Mouse (Mus musculus): Measurements from ENCODE around the gene Scarf1. TPM values are rescaled to one million over a fixed set of nuclear protein-coding genes. Genes with fewer than 3 reads are reported as not detected.

Gene Scarf1
- polyA plus RNA-seq, 1 experiment = 3.4 TPM

GRCm38 (mm10) chr11:75534286-75535033 lies 21.1 kb downstream of the Scarf1 start:
- H3K4me3 ChIP-seq (replicated peaks; ENCODE audit: insufficient read depth, low read depth, low read length) = peak overlapping the region; percentile 45
- DNase-seq = peak; percentile 58 to 61
- TF ChIP-seq CTCF (IDR thresholded peaks at IDR 0.05; ENCODE audit: borderline replicate concordance, insufficient read depth, low read depth, low read length) (no peak), POLR2A (IDR thresholded peaks at IDR 0.05; ENCODE audit: borderline replicate concordance, insufficient read depth, low read length) (no peak)
- peak overlapping the region; percentile 66 for H3K27ac ChIP-seq (ENCODE audit: insufficient read depth, low read length)
- peaks cover 37% of the 10 kb centered on the region for H3K4me1 ChIP-seq (ENCODE audit: control insufficient read depth, insufficient read depth, low read length)
- WGBS = 17% methylated on average over 4 of the region's 4 CpGs
- H3K27me3 ChIP-seq (ENCODE audit: control insufficient read depth, insufficient read depth, low read length) = no peaks in the 10 kb centered on the region

DNA sequence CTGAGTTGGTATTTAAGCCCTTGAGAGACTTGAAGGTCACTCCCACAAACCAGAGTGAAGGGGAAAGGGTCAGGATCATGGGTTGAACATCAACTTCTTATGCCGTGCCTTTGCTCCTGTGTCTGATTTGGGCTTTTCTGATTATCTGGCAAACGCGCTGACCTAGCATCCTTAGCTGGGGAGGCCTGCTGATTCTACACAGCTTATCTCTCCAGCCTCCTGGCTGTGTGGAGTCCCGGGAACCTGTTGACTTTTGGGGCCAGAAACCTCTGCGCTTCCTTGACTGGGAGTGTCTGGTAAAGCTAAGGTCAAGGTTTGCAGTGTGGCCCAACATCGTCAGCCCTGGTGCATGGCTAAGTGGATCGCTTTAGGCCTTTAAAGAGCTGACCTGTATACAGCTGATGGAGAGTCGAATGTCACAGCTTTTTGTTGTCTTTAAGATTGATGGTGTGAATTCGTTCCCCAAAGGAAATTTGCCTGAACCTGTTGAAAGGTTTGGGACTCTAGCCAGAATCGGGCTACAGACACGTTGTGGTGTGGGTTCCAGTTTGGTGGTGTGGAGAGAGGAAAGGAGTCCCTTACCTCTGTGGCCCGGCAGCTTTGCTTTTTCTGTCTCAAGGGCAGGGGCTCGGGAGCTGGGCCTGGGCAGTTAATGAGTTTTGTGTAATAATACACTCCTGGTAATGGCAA lies 21.9 kb downstream of the Scarf1 start:
- peak; percentile 61 to 64 for DNase-seq
- peaks cover 42% of the 10 kb centered on the region for H3K4me1 ChIP-seq (ENCODE audit: control insufficient read depth, insufficient read depth, low read length)
- peak overlapping the region; percentile 66 for H3K27ac ChIP-seq (ENCODE audit: insufficient read depth, low read length)
- peak overlapping the region; percentile 45 for H3K4me3 ChIP-seq (replicated peaks; ENCODE audit: insufficient read depth, low read depth, low read length)
- 24% methylated on average over 13 of the region's 13 CpGs for WGBS
- no peak for TF ChIP-seq CTCF (IDR thresholded peaks at IDR 0.05; ENCODE audit: borderline replicate concordance, insufficient read depth, low read depth, low read length)
- no peak for TF ChIP-seq POLR2A (IDR thresholded peaks at IDR 0.05; ENCODE audit: borderline replicate concordance, insufficient read depth, low read length)
- H3K27me3 ChIP-seq (ENCODE audit: control insufficient read depth, insufficient read depth, low read length) = no peaks in the 10 kb centered on the region

DNA sequence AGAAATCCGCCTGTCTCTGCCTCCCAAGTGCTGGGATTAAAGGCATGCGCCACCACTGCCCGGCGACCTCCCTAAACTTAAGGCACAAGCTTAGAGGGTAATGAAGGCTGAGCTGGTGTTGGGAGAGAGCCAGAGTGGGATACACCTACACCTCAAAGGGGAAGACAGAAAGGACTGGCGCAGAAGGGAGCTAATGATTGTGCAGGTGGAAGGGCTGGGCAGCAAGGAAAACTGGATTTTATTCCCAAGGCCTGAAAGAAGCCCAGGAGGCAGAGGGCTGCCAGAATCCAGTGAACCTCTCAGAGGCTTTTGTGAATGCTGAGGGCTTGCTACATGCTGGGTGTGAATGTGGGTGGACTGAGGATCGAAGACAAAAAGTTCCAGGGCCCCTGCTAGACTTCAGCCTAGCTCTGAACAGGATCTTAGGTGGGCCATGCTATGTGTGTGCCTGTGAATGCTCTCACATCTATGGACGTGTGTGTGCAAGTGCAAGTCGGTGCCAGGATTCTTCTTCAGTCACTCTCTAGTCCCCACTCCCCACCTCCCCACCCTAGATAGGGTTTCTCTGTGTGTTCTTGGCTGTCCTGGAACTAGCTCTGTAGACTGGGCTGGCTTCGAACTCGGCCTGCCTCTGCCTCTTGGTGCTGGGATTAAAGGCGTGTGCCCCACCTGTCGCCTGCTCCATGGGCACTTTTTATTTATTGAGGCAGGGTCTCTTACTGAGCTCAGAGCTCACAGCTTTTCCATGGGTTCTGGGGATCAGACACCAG lies 23.1 kb downstream of the Scarf1 start:
- Histone ChIP-seq H3K4me3 (replicated peaks; ENCODE audit: insufficient read depth, low read depth, low read length) (no peak overlapping the region), H3K27me3 (ENCODE audit: control insufficient read depth, insufficient read depth, low read length) (no peaks in the 10 kb centered on the region), H3K27ac (ENCODE audit: insufficient read depth, low read length) (peak overlapping the region; percentile 90), H3K4me1 (ENCODE audit: control insufficient read depth, insufficient read depth, low read length) (peaks cover 54% of the 10 kb centered on the region)
- DNase-seq = no peak
- 69% methylated on average over 12 of the region's 12 CpGs for WGBS
- TF ChIP-seq POLR2A (IDR thresholded peaks at IDR 0.05; ENCODE audit: borderline replicate concordance, insufficient read depth, low read length) (no peak), CTCF (IDR thresholded peaks at IDR 0.05; ENCODE audit: borderline replicate concordance, insufficient read depth, low read depth, low read length) (no peak)

DNA sequence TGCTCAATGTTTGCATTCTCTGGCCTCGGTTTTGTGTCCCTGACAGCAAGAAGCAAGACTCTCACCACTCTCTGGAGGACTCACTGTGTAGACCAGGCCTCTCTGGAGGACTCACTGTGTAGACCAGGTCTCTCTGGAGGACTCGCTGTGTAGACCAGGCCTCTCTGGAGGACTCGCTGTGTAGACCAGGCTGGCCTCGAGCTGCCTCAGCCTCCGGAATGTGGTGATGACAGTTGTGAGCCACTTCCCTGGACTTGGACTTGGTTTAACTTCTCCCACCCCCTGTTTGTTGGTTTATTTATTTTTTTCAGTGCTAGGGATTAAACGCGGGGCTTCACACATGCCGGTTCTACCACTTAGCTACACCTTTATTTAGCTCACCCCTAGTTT lies 23.7 kb downstream of the Scarf1 start:
- peak overlapping the region; percentile 90 for H3K27ac ChIP-seq (ENCODE audit: insufficient read depth, low read length)
- peaks cover 57% of the 10 kb centered on the region for H3K4me1 ChIP-seq (ENCODE audit: control insufficient read depth, insufficient read depth, low read length)
- TF ChIP-seq CTCF (IDR thresholded peaks at IDR 0.05; ENCODE audit: borderline replicate concordance, insufficient read depth, low read depth, low read length) (no peak), POLR2A (IDR thresholded peaks at IDR 0.05; ENCODE audit: borderline replicate concordance, insufficient read depth, low read length) (no peak)
- H3K4me3 ChIP-seq (replicated peaks; ENCODE audit: insufficient read depth, low read depth, low read length) = no peak overlapping the region
- 69% methylated on average over 8 of the region's 8 CpGs for WGBS
- no peak for DNase-seq
- no peaks in the 10 kb centered on the region for H3K27me3 ChIP-seq (ENCODE audit: control insufficient read depth, insufficient read depth, low read length)

DNA sequence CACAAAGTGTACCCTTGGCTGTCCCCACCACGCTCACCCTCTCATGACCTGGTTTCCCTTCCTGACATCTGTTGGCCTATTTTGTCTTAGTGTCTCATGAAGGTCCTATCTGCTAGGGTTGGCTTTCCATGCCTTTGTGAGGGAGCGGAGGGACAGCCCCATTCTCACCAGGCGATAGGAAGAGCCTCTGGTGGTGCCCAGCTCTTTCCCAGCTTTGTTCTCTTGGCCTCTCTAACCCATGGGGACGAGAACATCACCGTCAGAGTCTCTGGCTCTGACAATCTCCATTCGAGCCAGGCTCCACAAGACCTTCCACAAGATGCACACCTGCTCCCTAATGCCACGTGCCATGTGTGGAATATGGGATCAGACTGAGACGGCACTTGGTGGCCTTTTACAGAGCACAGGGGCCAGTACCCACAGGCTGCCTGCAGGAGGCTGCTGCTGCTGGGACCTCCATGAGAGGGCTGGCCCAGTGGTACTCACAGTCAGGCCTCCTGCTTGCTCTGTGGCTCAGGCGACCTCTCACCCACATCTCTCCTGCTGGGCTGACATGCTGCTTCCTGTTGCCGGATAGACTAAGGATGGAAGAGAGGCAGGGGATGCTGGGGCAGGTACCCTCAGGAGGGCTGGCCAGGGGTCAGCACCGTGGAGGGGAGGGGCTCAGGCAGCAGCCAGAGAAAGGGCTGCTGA lies 24.3 kb downstream of the Scarf1 start:
- Histone ChIP-seq H3K27me3 (ENCODE audit: control insufficient read depth, insufficient read depth, low read length) (no peaks in the 10 kb centered on the region), H3K27ac (ENCODE audit: insufficient read depth, low read length) (peak overlapping the region; percentile 90), H3K4me1 (ENCODE audit: control insufficient read depth, insufficient read depth, low read length) (peaks cover 63% of the 10 kb centered on the region), H3K4me3 (replicated peaks; ENCODE audit: insufficient read depth, low read depth, low read length) (peak overlapping the region; percentile 3)
- 3% methylated on average over 11 of the region's 11 CpGs for WGBS
- peak; percentile 74 to 80 for DNase-seq
- TF ChIP-seq CTCF (IDR thresholded peaks at IDR 0.05; ENCODE audit: borderline replicate concordance, insufficient read depth, low read depth, low read length) (peak; percentile 14; the same call in 1 of the 2 replicates), POLR2A (IDR thresholded peaks at IDR 0.05; ENCODE audit: borderline replicate concordance, insufficient read depth, low read length) (no peak)

DNA sequence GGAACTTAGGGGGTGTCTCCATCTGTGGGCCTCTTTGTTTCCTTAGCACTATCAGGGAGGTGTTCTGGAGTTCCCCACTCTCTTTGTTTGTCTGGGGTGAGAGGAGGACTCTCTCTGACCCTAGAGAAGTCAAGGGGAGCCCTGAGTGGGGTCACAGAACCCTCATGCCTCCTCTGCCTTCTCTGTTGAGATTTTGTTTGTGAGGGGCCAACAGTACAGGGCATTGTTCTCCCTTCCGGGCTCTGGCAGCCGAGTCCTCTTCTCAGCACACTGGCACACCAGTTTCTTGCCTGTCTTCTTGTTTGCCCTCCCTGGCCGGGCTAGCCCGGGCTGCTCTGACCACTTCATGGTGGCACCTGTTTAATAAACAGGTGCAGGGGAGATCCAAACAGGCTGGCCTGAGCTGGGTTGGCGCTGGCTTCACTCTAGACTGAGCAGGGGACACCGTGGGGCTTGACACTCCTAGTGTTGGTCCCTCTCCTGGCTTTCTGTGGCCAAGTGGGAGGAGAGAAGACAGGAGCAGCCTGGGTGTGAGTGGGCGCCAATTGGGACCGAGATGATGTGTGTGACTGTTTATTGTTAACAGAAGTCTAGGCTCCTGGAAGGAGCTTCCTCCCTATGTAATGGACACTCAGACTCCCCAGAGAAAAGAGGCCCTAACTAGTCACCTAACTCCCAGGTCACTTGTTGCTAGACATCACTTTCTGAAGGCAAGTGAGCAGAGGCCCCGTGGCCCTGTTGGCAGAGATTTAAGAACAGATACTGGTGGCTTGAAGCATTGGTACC lies 25.0 kb downstream of the Scarf1 start:
- DNase-seq = peak; percentile 46 to 58
- Histone ChIP-seq H3K27me3 (ENCODE audit: control insufficient read depth, insufficient read depth, low read length) (no peaks in the 10 kb centered on the region), H3K4me1 (ENCODE audit: control insufficient read depth, insufficient read depth, low read length) (peaks cover 63% of the 10 kb centered on the region), H3K4me3 (replicated peaks; ENCODE audit: insufficient read depth, low read depth, low read length) (no peak overlapping the region), H3K27ac (ENCODE audit: insufficient read depth, low read length) (peak overlapping the region; percentile 90)
- TF ChIP-seq CTCF (IDR thresholded peaks at IDR 0.05; ENCODE audit: borderline replicate concordance, insufficient read depth, low read depth, low read length) = no peak
- TF ChIP-seq POLR2A (IDR thresholded peaks at IDR 0.05; ENCODE audit: borderline replicate concordance, insufficient read depth, low read length) = no peak
- WGBS = 6% methylated on average over 9 of the region's 9 CpGs

DNA sequence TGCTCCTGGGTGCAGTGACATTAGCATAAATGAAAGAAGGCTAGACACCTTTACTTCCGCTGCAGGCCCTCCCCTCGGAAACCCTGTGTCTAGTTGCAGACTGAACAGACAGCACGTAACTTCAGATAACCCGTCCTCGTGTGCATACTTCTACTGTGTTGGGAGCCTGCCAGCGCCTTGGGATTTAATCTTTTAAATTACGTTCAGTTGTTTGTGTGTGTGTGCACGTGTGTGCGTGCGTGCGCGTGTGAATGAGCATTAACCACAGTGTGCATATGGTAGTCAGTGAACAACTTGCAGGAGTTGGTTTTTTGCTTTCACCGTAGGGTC lies 25.6 kb downstream of the Scarf1 start:
- TF ChIP-seq POLR2A (IDR thresholded peaks at IDR 0.05; ENCODE audit: borderline replicate concordance, insufficient read depth, low read length) (no peak), CTCF (IDR thresholded peaks at IDR 0.05; ENCODE audit: borderline replicate concordance, insufficient read depth, low read depth, low read length) (no peak)
- H3K27me3 ChIP-seq (ENCODE audit: control insufficient read depth, insufficient read depth, low read length) = no peaks in the 10 kb centered on the region
- 66% methylated on average over 13 of the region's 13 CpGs for whole genome bisulfite sequencing
- DNase-seq = no peak
- H3K4me1 ChIP-seq (ENCODE audit: control insufficient read depth, insufficient read depth, low read length) = peaks cover 63% of the 10 kb centered on the region
- no peak overlapping the region for H3K4me3 ChIP-seq (replicated peaks; ENCODE audit: insufficient read depth, low read depth, low read length)
- H3K27ac ChIP-seq (ENCODE audit: insufficient read depth, low read length) = peak overlapping the region; percentile 90

Data from cerebellum, adult 2 months (tissue).